Mouse (Mus musculus): Measurements from ENCODE around the gene Nfix.

Nfix gene

GRCm38 (mm10) chr8:84783198-84783918 lies 16.8 kb downstream of the Nfix start:
- DNase-seq (ENCODE audit: extremely low read depth, insufficient read length, low spot score): no peak

GRCm38 (mm10) chr8:84782680-84783079 lies 17.5 kb downstream of the Nfix start:
- peak; percentile 43 for DNase-seq (ENCODE audit: extremely low read depth, insufficient read length, low spot score)

- DNase-seq (ENCODE audit: extremely low read depth, insufficient read length, low spot score): no peak
Observed at GRCm38 (mm10) chr8:84781686-84782505, 18.2 kb downstream of the Nfix start.

- DNase-seq (ENCODE audit: extremely low read depth, insufficient read length, low spot score): peak; percentile 51
Observed at GRCm38 (mm10) chr8:84780949-84781680, 19.0 kb downstream of the Nfix start.

GRCm38 (mm10) chr8:84780225-84780555 lies 20.0 kb downstream of the Nfix start:
- peak; percentile 43 for DNase-seq (ENCODE audit: extremely low read depth, insufficient read length, low spot score)

- peak; percentile 48 for DNase-seq (ENCODE audit: extremely low read depth, insufficient read length, low spot score)
Observed at GRCm38 (mm10) chr8:84779519-84780224, 20.5 kb downstream of the Nfix start.

DNA sequence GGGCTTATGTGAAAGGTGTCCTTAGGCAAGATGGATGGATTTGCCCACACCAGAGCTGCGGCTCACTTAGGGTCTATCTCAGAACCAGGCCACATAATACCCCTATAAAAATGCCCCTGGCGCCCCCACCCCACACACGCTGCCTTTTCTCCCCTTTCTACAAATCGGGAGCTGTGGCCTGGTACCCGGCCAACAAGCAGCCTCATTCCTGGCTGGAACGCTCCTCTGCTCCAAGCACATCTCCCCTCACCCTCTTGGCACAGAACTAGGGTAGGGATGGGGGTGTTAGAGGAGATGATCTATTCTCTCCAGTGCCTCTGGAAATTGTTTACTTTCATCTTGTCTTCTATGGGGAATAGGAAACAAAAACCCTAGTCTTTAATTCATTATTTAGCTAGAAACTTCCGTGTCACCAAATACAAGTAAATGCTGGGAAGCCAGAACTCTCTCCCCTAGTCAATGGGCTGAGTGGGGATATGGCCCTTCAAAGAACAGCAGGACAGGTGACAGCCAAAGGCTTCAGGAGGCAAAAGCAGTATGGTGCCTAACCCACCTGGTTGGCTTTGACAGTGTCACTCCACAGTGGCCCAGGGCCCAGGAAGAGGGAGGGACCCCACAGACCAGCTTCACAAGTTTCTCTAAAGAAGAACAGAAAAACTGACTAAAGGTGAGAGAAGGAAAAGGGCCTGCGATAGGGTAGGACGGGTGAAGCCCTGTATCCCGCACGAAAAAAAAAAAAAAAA lies 21.3 kb downstream of the Nfix start:
- peak; percentile 37 for DNase-seq (ENCODE audit: extremely low read depth, insufficient read length, low spot score)

- DNase-seq (ENCODE audit: extremely low read depth, insufficient read length, low spot score): peak; percentile 31
Observed at GRCm38 (mm10) chr8:84777899-84778637, 22.1 kb downstream of the Nfix start.

- no peak for DNase-seq (ENCODE audit: extremely low read depth, insufficient read length, low spot score)
Observed at GRCm38 (mm10) chr8:84776569-84776968, 23.6 kb downstream of the Nfix start.

DNA sequence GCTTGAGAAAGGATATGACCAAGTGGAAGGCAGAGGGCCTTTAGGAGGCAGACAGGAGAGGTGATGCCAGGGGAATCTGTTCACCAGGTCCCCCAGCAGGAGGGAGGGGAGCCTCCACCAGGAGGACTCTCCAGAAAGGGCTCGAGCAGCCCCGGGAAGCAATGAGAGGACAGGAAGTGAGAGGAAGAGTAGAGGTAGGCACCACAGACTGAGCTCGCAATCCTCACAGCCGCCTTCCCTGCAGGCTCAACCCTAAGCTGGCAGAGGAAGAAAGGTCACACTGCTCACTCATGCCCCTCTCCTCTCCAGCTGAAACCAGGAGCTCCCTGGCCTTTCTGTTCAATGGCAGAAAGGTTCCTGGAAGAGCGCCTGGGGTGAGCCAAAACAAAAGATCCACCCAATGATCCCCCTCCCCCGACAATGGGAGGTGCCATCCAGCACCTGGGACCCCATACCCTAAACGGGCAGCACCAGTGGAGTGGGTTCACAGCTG lies 24.5 kb downstream of the Nfix start:
- DNase-seq (ENCODE audit: extremely low read depth, insufficient read length, low spot score): no peak

DNA sequence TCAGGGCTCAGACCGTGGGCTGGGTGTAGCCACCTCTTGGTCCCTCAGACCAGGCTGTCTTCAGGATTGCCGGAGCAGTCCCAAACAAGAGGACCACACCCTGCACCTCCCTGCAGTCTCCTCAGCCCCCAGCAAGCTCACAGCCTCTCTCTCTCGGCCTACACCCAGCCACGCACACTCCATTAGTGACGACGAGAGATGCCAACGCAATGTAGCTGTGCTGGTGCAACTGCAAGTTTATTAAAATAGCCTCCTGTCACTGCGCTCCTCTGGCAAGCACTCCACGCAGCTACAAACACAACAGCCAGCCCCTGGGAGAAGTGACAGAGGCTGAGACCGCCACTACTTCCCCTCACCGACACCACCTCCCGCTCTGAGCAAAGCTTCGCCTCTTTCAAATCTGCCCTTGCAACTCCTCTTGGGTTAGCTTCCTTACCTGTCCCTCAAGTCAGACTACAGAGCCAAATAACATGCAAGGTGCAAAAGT lies 25.0 kb downstream of the Nfix start:
- DNase-seq (ENCODE audit: extremely low read depth, insufficient read length, low spot score): peak; percentile 73

DNA sequence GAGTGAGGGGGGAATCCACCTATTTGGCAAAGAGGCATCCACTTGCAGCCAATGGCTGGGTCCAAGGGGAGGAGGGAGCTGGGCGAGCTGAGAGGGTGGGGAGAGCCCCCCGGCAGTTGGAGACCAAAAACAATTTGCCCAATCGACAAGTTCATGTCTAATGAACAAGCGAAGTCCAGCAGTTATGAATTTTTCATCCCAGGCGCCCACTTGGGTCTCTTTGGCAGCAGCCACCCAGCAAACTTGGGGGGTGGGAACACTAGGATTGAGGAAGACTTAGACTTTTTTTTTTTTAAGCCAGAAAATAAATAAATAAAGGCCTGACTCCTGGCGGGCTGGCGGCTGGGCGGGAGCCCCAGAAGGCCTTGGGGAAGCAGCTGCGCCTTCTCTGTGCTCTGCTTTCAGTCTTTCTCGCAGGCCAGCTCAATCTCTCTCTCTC lies 25.7 kb downstream of the Nfix start:
- DNase-seq (ENCODE audit: extremely low read depth, insufficient read length, low spot score): peak; percentile 87

- DNase-seq (ENCODE audit: extremely low read depth, insufficient read length, low spot score): peak; percentile 81
Observed at GRCm38 (mm10) chr8:84773833-84774232, 26.3 kb downstream of the Nfix start.

GRCm38 (mm10) chr8:84773304-84773703 lies 26.8 kb downstream of the Nfix start:
- DNase-seq (ENCODE audit: extremely low read depth, insufficient read length, low spot score): peak; percentile 32

GRCm38 (mm10) chr8:84772628-84773027 lies 27.5 kb downstream of the Nfix start:
- peak; percentile 54 for DNase-seq (ENCODE audit: extremely low read depth, insufficient read length, low spot score)

GRCm38 (mm10) chr8:84771941-84772378 lies 28.2 kb downstream of the Nfix start:
- DNase-seq (ENCODE audit: extremely low read depth, insufficient read length, low spot score): peak; percentile 70

DNA sequence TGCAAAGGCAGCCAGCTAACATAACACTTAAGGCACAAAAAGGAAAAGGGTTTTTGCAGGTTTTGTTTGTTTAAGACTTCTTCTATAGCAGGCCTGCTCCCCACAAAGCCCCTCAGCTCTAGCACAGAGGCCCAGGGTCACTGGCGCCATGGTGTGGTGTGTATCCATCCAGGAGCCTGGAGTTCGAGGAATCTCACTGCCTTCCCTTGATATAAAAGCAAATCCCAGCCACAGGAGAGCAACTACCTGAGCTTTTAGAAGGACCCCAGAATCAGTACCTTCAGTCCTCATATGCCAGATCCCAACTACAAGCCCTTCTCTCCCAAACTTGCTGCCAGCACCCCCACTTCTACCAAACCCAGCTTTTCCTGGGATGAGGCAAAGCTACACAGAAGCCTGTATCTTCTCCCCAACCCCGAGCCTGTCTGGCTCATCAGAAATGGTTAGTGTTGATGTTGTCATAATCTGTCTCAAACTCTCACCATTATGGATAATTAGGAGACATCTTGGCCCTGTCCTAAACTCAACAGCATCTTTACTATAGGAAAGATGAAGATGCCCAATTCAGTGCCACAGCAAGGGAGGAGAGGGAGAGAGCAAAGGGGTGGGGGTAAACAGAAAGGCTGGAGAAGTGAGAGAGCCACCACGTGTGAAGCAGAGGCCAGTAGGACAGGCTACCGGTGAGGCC lies 29.0 kb downstream of the Nfix start:
- DNase-seq (ENCODE audit: extremely low read depth, insufficient read length, low spot score): no peak
